Mouse (Mus musculus): ENCODE results near the gene Gm20696. TPM values are rescaled to one million over a fixed set of nuclear protein-coding genes. Genes with fewer than 3 reads are reported as not detected.
A peak's percentile ranks its signal among the peaks of the same experiment; 100 is the strongest.

The Gm20696 gene
- polyA plus RNA-seq, 1 experiment, result 2.8 TPM

DNA sequence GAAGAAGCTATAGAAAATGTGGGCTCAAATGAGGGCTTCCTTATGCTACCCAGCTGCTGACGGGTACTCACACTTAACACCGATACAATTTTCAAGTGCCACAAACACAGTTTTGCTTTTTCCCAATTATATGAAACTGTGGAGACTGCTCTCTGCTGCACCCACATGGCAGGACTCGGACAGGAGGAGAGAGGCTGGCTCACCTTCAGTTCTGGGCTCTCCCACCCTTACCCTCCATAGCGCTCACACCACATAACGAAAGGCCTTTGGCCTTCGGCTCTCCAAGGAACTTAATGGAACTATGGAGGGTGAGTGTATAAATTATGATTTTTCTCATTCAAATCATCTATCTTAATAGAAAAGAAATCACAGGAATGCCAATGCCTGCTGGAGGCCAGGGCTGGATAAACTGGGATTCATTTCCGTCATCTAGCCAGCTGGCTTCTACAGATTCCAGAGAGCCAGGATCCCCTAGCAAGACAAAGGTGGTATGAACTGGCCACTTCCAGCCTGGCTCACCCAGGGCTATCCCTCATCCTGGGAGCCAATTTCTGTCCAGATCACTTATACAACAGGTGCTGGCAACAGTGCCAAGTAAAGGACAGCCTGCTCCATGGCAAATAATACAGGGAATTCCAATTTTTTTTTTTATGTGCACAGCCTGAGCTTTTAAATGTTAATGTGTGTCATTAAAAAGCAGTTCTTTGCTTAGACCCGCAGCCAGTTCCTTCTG, 36.7 kb downstream of the Gm20696 start:
- no peaks in the 10 kb centered on the region for H3K27me3 ChIP-seq (ENCODE audit: control insufficient read depth, insufficient read depth, low read length)
- 51% methylated on average over 8 of the region's 8 CpGs for WGBS
- peaks cover 15% of the 10 kb centered on the region for H3K4me1 ChIP-seq (ENCODE audit: control insufficient read depth, insufficient read depth, low read length)
- H3K4me3 ChIP-seq (replicated peaks; ENCODE audit: insufficient read depth, low read depth, low read length), result no peak overlapping the region
- TF ChIP-seq CTCF (IDR thresholded peaks at IDR 0.05; ENCODE audit: borderline replicate concordance, insufficient read depth, low read depth, low read length), result peak; percentile 34; the same call in 1 of the 2 replicates
- no peak for TF ChIP-seq POLR2A (IDR thresholded peaks at IDR 0.05; ENCODE audit: borderline replicate concordance, insufficient read depth, low read length)
- DNase-seq, result peak; percentile 42 to 76
- no peak overlapping the region for H3K27ac ChIP-seq (ENCODE audit: insufficient read depth, low read length)

DNA sequence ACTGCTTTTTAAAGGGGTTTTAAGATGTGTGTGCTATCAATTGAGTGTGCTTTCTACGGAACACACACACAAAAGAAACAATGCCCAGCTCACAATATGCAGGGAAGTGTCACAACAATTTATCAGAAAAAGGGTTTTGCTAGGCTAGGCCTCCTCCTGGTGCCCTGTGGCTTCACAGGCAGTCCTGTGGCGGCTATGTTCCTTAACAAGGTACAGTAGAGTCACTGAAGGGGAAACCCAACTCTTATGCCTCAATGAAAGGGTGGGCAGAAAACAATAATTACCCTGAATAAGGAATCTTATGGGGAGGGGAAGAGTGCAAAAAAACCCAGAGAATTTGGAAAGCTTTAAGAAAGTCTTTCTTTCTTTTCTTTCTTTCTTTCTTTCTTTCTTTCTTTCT, 40.2 kb downstream of the Gm20696 start:
- Histone ChIP-seq H3K4me3 (replicated peaks; ENCODE audit: insufficient read depth, low read depth, low read length) (no peak overlapping the region), H3K27ac (ENCODE audit: insufficient read depth, low read length) (no peak overlapping the region), H3K27me3 (ENCODE audit: control insufficient read depth, insufficient read depth, low read length) (no peaks in the 10 kb centered on the region), H3K4me1 (ENCODE audit: control insufficient read depth, insufficient read depth, low read length) (peaks cover 15% of the 10 kb centered on the region)
- no peak for DNase-seq
- 93% methylated on average over 2 of the region's 2 CpGs for WGBS
- TF ChIP-seq POLR2A (IDR thresholded peaks at IDR 0.05; ENCODE audit: borderline replicate concordance, insufficient read depth, low read length) (no peak), CTCF (IDR thresholded peaks at IDR 0.05; ENCODE audit: borderline replicate concordance, insufficient read depth, low read depth, low read length) (no peak)

GRCm38 (mm10) chr6:99625803-99626202, 40.8 kb downstream of the Gm20696 start:
- peaks cover 13% of the 10 kb centered on the region for H3K4me1 ChIP-seq (ENCODE audit: control insufficient read depth, insufficient read depth, low read length)
- TF ChIP-seq POLR2A (IDR thresholded peaks at IDR 0.05; ENCODE audit: borderline replicate concordance, insufficient read depth, low read length) (no peak), CTCF (IDR thresholded peaks at IDR 0.05; ENCODE audit: borderline replicate concordance, insufficient read depth, low read depth, low read length) (no peak)
- H3K27me3 ChIP-seq (ENCODE audit: control insufficient read depth, insufficient read depth, low read length), result no peaks in the 10 kb centered on the region
- 51% methylated on average over 7 of the region's 7 CpGs for WGBS
- DNase-seq, result no peak
- H3K27ac ChIP-seq (ENCODE audit: insufficient read depth, low read length), result no peak overlapping the region
- H3K4me3 ChIP-seq (replicated peaks; ENCODE audit: insufficient read depth, low read depth, low read length), result no peak overlapping the region

- H3K27me3 ChIP-seq (ENCODE audit: control insufficient read depth, insufficient read depth, low read length), result no peaks in the 10 kb centered on the region
- TF ChIP-seq CTCF (IDR thresholded peaks at IDR 0.05; ENCODE audit: borderline replicate concordance, insufficient read depth, low read depth, low read length), result no peak
- TF ChIP-seq POLR2A (IDR thresholded peaks at IDR 0.05; ENCODE audit: borderline replicate concordance, insufficient read depth, low read length), result no peak
- H3K27ac ChIP-seq (ENCODE audit: insufficient read depth, low read length), result no peak overlapping the region
- peaks cover 8% of the 10 kb centered on the region for H3K4me1 ChIP-seq (ENCODE audit: control insufficient read depth, insufficient read depth, low read length)
- DNase-seq, result no peak
- no peak overlapping the region for H3K4me3 ChIP-seq (replicated peaks; ENCODE audit: insufficient read depth, low read depth, low read length)
- WGBS, result 81% methylated on average over 7 of the region's 7 CpGs
Observed at GRCm38 (mm10) chr6:99625306-99625705, 41.3 kb downstream of the Gm20696 start.

- Histone ChIP-seq H3K27me3 (ENCODE audit: control insufficient read depth, insufficient read depth, low read length) (no peaks in the 10 kb centered on the region), H3K4me1 (ENCODE audit: control insufficient read depth, insufficient read depth, low read length) (peaks cover under 1% of the 10 kb centered on the region; the same call in 1 of the 2 replicates), H3K4me3 (replicated peaks; ENCODE audit: insufficient read depth, low read depth, low read length) (no peak overlapping the region), H3K27ac (ENCODE audit: insufficient read depth, low read length) (no peak overlapping the region)
- TF ChIP-seq POLR2A (IDR thresholded peaks at IDR 0.05; ENCODE audit: borderline replicate concordance, insufficient read depth, low read length), result no peak
- TF ChIP-seq CTCF (IDR thresholded peaks at IDR 0.05; ENCODE audit: borderline replicate concordance, insufficient read depth, low read depth, low read length), result no peak
- DNase-seq, result no peak
- WGBS, result 93% methylated on average over 3 of the region's 3 CpGs
Observed at GRCm38 (mm10) chr6:99624542-99624941, 42.1 kb downstream of the Gm20696 start.

GRCm38 (mm10) chr6:99623641-99624040, 43.0 kb downstream of the Gm20696 start:
- DNase-seq, result no peak
- WGBS, result 31% methylated on average over 6 of the region's 6 CpGs
- no peaks in the 10 kb centered on the region for H3K4me1 ChIP-seq (ENCODE audit: control insufficient read depth, insufficient read depth, low read length)
- no peak overlapping the region for H3K4me3 ChIP-seq (replicated peaks; ENCODE audit: insufficient read depth, low read depth, low read length)
- H3K27ac ChIP-seq (ENCODE audit: insufficient read depth, low read length), result no peak overlapping the region
- TF ChIP-seq POLR2A (IDR thresholded peaks at IDR 0.05; ENCODE audit: borderline replicate concordance, insufficient read depth, low read length) (no peak), CTCF (IDR thresholded peaks at IDR 0.05; ENCODE audit: borderline replicate concordance, insufficient read depth, low read depth, low read length) (peak; percentile 33; the same call in 1 of the 2 replicates)
- no peaks in the 10 kb centered on the region for H3K27me3 ChIP-seq (ENCODE audit: control insufficient read depth, insufficient read depth, low read length)

DNA sequence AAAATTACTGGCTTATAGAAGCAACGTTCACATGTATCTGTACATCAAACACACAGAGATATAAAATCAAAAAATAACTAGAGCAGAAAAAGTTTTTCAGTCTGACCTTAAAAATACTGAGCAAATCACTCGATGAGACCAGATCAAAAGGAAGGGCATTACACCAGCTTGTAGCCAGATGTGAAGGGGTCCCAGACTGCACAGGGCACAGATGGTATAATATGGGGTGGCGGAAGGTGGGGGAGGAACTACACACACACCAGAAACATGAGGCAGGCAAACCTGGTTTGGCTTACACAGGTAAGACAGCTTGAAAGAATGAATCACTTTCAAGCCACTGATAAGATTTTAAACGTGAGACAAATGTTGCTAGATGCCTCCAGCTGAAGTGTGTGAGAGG, 45.4 kb downstream of the Gm20696 start:
- no peak for TF ChIP-seq CTCF (IDR thresholded peaks at IDR 0.05; ENCODE audit: borderline replicate concordance, insufficient read depth, low read depth, low read length)
- TF ChIP-seq POLR2A (IDR thresholded peaks at IDR 0.05; ENCODE audit: borderline replicate concordance, insufficient read depth, low read length), result no peak
- no peak for DNase-seq
- no peaks in the 10 kb centered on the region for H3K4me1 ChIP-seq (ENCODE audit: control insufficient read depth, insufficient read depth, low read length)
- WGBS, result 82% methylated on average over 4 of the region's 4 CpGs
- H3K4me3 ChIP-seq (replicated peaks; ENCODE audit: insufficient read depth, low read depth, low read length), result no peak overlapping the region
- H3K27me3 ChIP-seq (ENCODE audit: control insufficient read depth, insufficient read depth, low read length), result no peaks in the 10 kb centered on the region
- no peak overlapping the region for H3K27ac ChIP-seq (ENCODE audit: insufficient read depth, low read length)

DNA sequence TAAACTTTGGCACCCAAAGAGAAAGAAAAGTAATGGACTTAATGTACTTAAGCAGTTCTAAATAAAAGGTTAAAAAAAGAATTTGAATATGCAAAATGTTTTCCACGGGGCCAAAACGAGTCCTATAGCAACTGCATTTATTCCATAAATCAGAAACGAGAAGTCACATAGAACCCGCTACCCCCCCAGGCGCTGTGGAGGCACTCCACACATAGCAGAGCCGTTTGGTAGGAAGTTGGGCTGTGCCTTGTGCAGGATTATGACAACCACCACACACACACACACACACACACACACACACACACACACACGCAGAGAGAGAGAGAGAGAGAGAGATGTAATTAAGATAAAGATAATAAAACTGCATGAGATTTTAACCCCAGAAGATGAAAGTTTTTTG, 46.1 kb downstream of the Gm20696 start:
- H3K4me3 ChIP-seq (replicated peaks; ENCODE audit: insufficient read depth, low read depth, low read length), result no peak overlapping the region
- H3K4me1 ChIP-seq (ENCODE audit: control insufficient read depth, insufficient read depth, low read length), result no peaks in the 10 kb centered on the region
- H3K27ac ChIP-seq (ENCODE audit: insufficient read depth, low read length), result no peak overlapping the region
- 85% methylated on average over 7 of the region's 7 CpGs for WGBS
- H3K27me3 ChIP-seq (ENCODE audit: control insufficient read depth, insufficient read depth, low read length), result no peaks in the 10 kb centered on the region
- TF ChIP-seq POLR2A (IDR thresholded peaks at IDR 0.05; ENCODE audit: borderline replicate concordance, insufficient read depth, low read length) (no peak), CTCF (IDR thresholded peaks at IDR 0.05; ENCODE audit: borderline replicate concordance, insufficient read depth, low read depth, low read length) (no peak)
- DNase-seq, result no peak

All from cerebellum, adult 2 months (tissue).